In the genomic region with DNA sequence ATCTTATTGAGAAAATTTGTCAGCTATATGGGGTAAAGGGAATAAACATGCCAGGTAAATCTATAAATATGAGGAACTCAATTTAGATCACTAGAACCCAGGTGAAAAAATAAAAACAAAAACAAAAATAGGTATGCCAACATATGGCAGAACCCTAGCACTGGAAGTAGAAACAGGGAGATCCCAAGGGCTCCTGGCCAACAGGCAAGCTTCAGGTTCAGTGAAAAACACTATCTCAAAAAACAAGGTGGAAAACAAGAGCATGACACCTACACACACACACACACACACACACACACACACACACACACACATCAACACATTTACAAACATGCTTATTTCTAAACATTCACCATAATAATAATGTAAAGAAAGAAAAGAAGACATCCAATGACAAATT, we compare ENCODE assay signal across 29 mouse cellular contexts.
"Had no signal": no experiment of that assay in that cellular context is flagged by ENCODE, and none has a peak within 500 bp of the region (broad histone marks: within the 10 kb centered on the region; RNA-seq: fewer than 3 reads in every experiment).

No protein-coding gene starts in this region.

- DNase-seq: heart, postnatal 10 days; heart, postnatal 14 days; heart, postnatal 36 days; heart, postnatal 4 days; kidney, adult 11 months; kidney, adult 18-20 months; kidney, adult 2 months; kidney, adult 8-10 months; kidney, adult 9 months; kidney, postnatal 10 days; kidney, postnatal 14 days; kidney, postnatal 25 days; kidney, postnatal 36 days; kidney, postnatal 4 days; layer of hippocampus, adult 9-11 months; layer of hippocampus, postnatal 36 days had no signal

- H3K4me1 ChIP-seq: heart, embryonic 13.5 days; heart, embryonic 15.5 days; hindbrain, embryonic 10.5 days; hindbrain, embryonic 12.5 days; hindbrain, embryonic 13.5 days; hindbrain, embryonic 15.5 days; intestine, embryonic 15.5 days; kidney, embryonic 15.5 days had no signal

- H3K27me3 ChIP-seq: heart, embryonic 13.5 days; heart, embryonic 15.5 days; hindbrain, embryonic 12.5 days; hindbrain, embryonic 13.5 days; hindbrain, embryonic 15.5 days; intestine, embryonic 15.5 days; kidney, embryonic 15.5 days had no signal

- H3K27ac ChIP-seq: heart, embryonic 13.5 days; heart, embryonic 15.5 days; hindbrain, embryonic 10.5 days; hindbrain, embryonic 12.5 days; hindbrain, embryonic 13.5 days; hindbrain, embryonic 14.5 days; hindbrain, embryonic 15.5 days; hindbrain, postnatal 0 days; intestine, embryonic 15.5 days; kidney, embryonic 15.5 days; kidney, postnatal 0 days; layer of hippocampus, adult 2 months; left cerebral cortex, adult 2 months had no signal

- H3K4me3 ChIP-seq: heart, embryonic 13.5 days; heart, embryonic 15.5 days; hindbrain, embryonic 10.5 days; hindbrain, embryonic 12.5 days; hindbrain, embryonic 13.5 days; hindbrain, embryonic 15.5 days; intestine, embryonic 15.5 days; kidney, embryonic 15.5 days; layer of hippocampus, adult 2 months; left cerebral cortex, adult 2 months had no signal
